Mouse (Mus musculus): Measurements from ENCODE around the gene Tmem117.

The Tmem117 gene

DNA sequence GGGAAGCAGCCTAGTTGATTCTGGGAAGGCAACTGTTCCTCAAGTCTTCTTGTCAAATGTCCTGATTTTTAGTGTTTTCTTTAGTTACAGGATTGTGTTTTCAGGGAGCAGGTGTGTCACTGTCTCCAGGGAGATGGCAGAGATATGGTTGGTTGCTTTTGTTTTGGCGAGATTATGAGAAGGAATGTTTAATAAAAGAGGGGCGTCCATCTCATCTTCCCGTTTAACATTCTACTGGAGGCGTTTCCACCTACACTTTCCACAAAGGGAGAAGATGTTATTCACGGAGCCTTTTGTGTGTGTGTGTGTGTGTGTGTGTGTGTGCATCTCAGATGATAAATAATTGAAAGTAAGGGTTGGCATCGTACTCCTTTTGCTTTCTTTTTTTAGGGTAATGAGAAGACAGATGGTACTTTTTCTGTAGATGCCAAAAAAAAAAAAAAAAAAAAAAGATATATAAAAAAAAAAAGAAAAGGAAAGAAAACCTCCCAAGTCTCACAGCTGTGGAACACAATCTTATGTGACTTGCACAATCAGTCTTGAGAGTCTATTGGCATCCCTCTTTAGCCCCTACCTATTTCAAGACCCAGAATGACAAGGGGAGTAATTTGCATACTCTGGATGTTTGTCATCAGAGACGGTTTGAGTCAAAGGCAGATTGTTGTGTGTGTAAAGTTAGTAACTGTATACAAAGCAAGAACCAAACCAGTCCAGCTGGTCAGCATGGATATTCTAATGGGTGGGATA, 142.0 kb downstream of the Tmem117 start:
- DNase-seq (ENCODE audit: extremely low spot score, low read depth, low spot score) = no peak

GRCm38 (mm10) chr15:94771691-94772090, 142.7 kb downstream of the Tmem117 start:
- no peak for DNase-seq (ENCODE audit: extremely low spot score, low read depth, low spot score)

- DNase-seq (ENCODE audit: extremely low spot score, low read depth, low spot score) = no peak
Observed at GRCm38 (mm10) chr15:94776119-94777069, 147.4 kb downstream of the Tmem117 start.

DNA sequence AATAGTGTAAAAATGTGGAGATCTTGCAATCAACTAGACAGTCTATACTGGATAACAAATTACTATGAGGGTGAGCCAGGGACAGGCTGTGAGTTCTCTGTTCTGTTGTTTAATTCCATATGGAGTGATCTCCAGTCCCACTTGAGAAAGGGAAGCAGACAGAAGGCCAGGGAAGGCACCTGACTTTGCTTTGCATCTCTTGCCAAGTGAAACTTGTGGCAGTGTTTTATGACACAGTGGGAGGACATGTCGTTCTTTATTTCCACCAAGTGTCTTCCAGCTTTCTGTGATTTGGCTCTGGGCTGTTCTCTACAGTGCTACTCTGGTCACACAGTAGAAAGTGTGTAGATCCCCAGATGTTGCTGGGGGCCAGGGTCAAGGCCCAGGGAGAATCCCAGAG, 152.5 kb downstream of the Tmem117 start:
- DNase-seq (ENCODE audit: extremely low spot score, low read depth, low spot score) = no peak

GRCm38 (mm10) chr15:94793455-94793854, 164.4 kb downstream of the Tmem117 start:
- DNase-seq (ENCODE audit: extremely low spot score, low read depth, low spot score) = no peak

DNA sequence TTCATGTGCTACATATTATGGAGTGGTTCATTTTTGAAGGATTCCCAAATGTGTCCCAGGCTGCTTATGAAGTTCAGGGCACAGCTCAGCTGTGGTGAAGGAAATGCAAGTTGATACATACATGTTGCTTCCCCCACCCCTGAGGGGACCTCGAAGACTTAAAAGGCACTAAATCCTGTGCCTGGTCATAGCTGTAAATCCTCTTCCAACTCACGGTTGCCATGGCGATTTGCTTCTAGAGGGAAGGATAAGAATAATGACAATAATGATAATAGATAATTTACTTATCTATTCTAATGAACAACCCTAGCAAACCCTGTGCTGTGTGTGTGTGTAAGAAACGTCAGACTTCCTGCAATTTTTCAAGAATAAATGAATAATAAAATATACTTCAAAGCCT, 166.5 kb downstream of the Tmem117 start:
- DNase-seq (ENCODE audit: extremely low spot score, low read depth, low spot score) = no peak

DNA sequence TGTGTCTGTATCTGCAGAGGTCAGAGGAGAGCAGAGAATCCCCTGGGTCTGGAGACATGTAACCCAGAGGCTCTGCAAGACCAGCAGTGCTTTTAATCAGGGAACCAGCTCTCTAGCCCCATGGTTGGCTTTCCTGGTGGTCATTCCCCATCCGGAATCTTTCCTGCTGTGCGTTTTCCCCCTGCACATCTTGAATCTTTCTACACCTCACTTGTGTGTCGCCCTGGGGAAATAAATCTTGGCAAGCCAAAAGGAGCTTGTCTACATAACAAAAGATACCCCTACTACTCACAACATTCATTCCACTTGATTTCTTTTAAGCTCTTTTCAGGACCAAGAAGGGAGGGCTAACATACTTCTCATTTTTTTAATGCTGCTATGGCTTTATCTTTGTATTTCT, 169.2 kb downstream of the Tmem117 start:
- no peak for DNase-seq (ENCODE audit: extremely low spot score, low read depth, low spot score)

- no peak for DNase-seq (ENCODE audit: extremely low spot score, low read depth, low spot score)
Observed at GRCm38 (mm10) chr15:94801462-94801861, 172.4 kb downstream of the Tmem117 start.

DNA sequence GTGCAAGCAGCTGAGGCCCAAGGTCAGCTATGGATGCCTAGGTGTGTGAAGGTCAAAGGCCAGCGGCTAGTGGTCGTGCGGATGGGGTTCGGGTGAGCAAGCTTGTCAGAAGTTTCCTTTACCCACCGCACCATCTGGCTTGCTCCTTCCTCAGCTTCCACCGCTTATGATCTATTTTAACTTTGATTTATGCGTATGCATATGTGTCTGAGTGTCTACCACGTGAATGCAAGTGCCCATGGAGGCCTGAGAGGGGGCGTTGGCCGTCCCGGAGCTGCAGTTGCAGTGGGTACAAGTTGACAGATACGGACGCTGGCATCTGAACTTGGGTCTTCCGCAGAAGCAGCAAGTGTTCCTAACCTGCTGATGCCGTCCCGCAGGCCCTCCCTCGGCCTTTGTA, 173.8 kb downstream of the Tmem117 start:
- DNase-seq (ENCODE audit: extremely low spot score, low read depth, low spot score) = no peak

DNA sequence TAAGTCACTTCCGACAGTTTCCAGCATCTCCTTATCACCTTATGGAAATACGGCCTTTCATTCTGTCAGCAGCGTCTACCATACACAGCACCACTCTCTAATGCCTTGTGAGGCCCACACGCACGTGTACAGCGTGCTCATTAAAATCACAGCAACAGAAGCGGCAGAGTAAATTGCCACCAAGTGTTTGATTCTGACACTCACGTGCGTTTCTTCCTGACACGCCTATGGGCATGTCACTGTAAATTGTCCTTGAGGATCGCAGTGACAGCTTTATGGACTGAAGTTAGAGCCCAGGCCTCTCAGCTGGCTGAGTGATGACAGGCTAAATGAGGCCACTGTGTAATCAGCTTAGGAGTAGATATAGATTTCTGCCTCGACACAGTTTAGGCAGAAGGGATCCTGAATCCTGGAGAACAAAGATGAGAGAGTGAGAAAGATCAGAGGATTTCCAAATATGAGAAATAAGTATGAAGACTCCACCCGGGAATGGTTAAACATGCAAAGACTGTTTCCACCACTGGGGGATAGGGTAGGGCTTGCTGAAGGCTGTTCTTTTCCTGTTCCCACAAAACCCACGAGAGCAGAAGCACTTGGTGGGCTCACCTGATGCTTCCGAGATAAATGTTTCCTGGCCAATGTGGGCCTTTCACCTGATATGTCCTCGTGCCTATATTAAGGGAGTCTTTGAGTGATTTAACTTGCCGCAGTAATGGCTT, 174.8 kb downstream of the Tmem117 start:
- peak; percentile 31 for DNase-seq (ENCODE audit: extremely low spot score, low read depth, low spot score)

GRCm38 (mm10) chr15:94806005-94806404, 177.0 kb downstream of the Tmem117 start:
- no peak for DNase-seq (ENCODE audit: extremely low spot score, low read depth, low spot score)

DNA sequence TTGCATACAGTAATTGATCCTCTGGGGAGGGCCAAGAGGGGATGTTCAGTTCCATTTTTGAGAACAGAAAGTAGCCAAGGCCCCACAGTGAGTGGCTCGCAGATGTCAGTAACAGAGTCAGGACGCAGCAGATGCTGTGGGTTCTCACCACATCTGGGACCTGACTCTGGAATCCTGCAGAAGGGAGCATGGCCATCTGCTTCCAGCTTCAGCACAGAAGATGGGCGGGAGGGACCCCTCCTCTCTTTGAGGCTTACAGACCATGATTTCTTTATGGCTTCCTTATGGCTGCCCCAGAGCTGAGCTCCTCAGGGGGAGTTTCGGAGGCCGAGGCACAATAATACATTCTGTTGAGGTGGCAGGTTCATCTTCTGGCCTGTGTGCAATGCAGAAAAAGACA, 182.5 kb downstream of the Tmem117 start:
- DNase-seq (ENCODE audit: extremely low spot score, low read depth, low spot score) = no peak

DNA sequence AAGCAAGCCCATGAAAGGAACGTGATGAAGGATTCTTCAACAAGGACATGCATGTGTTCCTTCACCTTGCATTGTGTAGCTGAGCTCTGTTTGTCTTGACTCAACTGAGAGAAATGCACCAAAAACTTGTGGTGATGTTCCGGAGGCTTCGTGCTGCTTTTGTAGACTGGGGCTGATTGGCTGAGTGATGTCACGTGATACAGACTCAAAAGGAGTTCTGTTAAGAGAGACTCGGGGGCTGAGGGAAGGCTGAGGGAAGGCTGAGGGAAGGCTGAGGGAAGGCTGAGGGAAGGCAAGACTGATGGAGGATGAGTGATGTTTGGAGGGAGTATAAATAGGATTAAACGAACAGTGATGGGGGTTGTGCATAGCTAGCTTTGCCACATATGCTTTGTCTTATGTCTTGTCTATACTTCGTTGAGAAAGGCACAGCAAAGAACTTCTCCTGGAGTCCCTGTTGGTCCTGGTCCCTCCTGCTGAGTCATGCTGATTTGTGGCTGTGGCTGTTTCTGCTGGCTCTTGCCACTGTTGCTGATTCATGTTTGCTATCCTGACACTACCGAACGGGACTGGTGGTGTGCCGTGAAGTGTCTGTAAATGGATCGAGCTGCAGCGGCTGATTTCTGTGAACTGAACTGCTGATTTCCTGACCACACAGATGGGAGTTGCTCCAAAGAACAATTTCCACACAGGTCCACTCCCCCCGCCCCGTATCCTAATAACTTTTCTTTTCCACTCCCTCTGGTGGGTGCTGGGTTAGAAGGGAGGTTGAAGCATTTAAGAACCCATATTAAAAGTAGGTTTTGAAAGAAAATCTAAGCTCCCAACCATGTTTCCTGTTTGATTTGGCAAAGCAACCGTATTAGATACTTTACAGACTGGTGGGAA, 185.4 kb downstream of the Tmem117 start:
- DNase-seq (ENCODE audit: extremely low spot score, low read depth, low spot score) = no peak

- DNase-seq (ENCODE audit: extremely low spot score, low read depth, low spot score) = no peak
Observed at GRCm38 (mm10) chr15:94835634-94836033, 206.6 kb downstream of the Tmem117 start.

DNA sequence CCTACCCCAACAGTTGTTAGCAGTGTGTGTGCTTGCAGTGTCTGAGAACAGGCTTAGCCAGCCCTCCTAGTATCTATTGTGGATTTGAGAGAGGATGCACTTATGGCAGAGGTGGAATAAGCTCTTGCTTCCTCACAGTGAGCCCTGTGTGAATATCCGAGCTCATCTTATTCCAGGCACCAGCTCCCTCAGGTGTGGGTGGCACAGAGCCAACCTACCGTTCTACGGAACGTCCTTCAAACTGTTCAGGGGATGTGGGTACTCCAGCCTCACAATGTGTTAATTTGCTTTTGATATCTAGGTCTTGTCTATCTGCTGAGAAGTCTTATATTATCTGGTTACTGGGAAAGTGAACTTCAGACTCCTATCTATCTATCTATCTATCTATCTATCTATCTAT, 209.6 kb downstream of the Tmem117 start:
- DNase-seq (ENCODE audit: extremely low spot score, low read depth, low spot score) = no peak

DNA sequence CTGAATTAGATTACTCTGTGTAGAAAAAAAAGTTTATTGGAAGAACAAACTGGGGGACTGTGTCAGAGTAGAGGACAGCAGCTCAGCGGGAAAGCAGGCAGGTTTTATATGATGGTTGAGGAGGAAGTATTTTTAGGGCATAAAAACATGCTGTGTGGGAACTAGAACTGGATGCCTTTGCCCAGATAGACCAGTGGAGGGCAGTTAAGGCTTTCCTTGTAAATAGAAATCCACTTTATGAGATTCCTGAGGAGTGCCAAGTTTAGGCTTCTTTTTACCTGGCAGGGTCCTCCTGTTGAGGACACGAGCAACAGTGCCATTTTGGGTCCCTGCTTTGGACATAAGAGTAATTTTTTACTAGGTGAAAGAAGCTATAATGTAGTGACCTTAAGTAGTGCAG, 218.5 kb downstream of the Tmem117 start:
- no peak for DNase-seq (ENCODE audit: extremely low spot score, low read depth, low spot score)

DNA sequence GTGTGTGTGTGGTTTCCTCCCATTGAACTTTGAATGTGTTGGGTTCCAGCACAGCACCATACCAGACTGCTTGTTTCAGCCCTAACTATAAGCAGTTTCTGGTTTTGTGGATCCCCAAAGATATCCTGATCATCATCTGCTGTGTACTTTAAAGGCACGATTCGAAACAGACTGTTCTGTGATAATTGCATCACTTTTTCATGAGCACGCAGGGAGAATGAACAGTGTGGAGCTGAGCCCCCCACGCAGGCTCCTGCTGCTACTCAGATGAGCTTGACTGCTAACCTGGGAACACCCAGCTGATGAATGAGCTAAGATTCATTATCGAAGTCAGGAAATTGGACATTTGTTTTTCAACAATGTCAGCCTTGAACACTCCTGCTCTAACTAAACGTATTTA, 230.6 kb downstream of the Tmem117 start:
- no peak for DNase-seq (ENCODE audit: extremely low spot score, low read depth, low spot score)

DNA sequence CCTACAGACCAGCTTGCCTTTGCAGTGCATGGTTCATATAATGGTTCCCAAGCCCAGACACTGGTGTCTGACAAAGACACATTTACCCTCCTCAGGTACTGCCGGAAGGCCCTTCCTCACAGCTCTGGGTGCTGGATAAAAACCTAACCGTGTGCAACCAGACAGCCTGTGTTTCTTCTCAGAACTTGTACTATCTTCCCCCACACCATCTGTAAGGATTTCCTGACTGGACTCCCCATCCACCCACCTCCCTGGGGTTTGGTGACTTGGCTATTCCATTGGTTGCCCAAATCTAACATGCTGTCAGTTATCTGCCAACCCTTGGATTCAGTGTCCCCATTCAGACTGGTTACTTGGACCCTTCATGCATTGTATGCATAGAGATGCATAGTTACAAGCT, 232.1 kb downstream of the Tmem117 start:
- DNase-seq (ENCODE audit: extremely low spot score, low read depth, low spot score) = no peak

- DNase-seq (ENCODE audit: extremely low spot score, low read depth, low spot score) = no peak
Observed at GRCm38 (mm10) chr15:94864134-94864533, 235.1 kb downstream of the Tmem117 start.

- no peak for DNase-seq (ENCODE audit: extremely low spot score, low read depth, low spot score)
Observed at GRCm38 (mm10) chr15:94868372-94868771, 239.3 kb downstream of the Tmem117 start.

All from hindlimb bud, embryonic 11.5 days (tissue).